Mouse (Mus musculus): ENCODE data around the gene Gm9732. TPM values are rescaled to one million over a fixed set of nuclear protein-coding genes. Genes with fewer than 3 reads are reported as not detected.
"Not testable (repeated sequence)": the region's sequence is repeated elsewhere in the genome, so short reads cannot be mapped to it uniquely, and the experiment has no call there.

Gene Gm9732
- polyA plus RNA-seq (2015; fragmentation: Nextera tagmentation; extraction: Ambion mirVana), result 0.12 TPM in 1 of 2 replicates, not detected in the other

GRCm38 (mm10) chr14:43274986-43275511 lies at the start of gene Gm9732:
Gene Gm9732 (plus strand): TSS chr14:43275036.
- not testable (repeated sequence) for DNase-seq (ENCODE audit: low spot score)

- not testable (repeated sequence) for DNase-seq (ENCODE audit: low spot score)
Measured at GRCm38 (mm10) chr14:43235204-43235603, 39.6 kb upstream of the Gm9732 start, which contains the start of gene Gm8122. Gene Gm8122 (minus strand): TSS chr14:43235304.

- DNase-seq (ENCODE audit: low spot score), result not testable (repeated sequence)
Measured at GRCm38 (mm10) chr14:43237769-43238168, 37.1 kb upstream of the Gm9732 start.

GRCm38 (mm10) chr14:43249611-43250170 lies 25.1 kb upstream of the Gm9732 start:
- DNase-seq (ENCODE audit: low spot score), result not testable (repeated sequence)

- not testable (repeated sequence) for DNase-seq (ENCODE audit: low spot score)
Measured at GRCm38 (mm10) chr14:43250549-43251253, 24.1 kb upstream of the Gm9732 start.

GRCm38 (mm10) chr14:43256511-43256910 lies 18.3 kb upstream of the Gm9732 start:
- not testable (repeated sequence) for DNase-seq (ENCODE audit: low spot score)

GRCm38 (mm10) chr14:43258349-43258748 lies 16.5 kb upstream of the Gm9732 start, which contains the start of gene Gm8126:
Gene Gm8126 (plus strand): TSS chr14:43258649.
- DNase-seq (ENCODE audit: low spot score), result not testable (repeated sequence)

- not testable (repeated sequence) for DNase-seq (ENCODE audit: low spot score)
Measured at GRCm38 (mm10) chr14:43263421-43263820, 11.4 kb upstream of the Gm9732 start.

GRCm38 (mm10) chr14:43268521-43269084 lies 6.2 kb upstream of the Gm9732 start:
- DNase-seq (ENCODE audit: low spot score), result not testable (repeated sequence)

GRCm38 (mm10) chr14:43269211-43269610 lies 5.6 kb upstream of the Gm9732 start:
- DNase-seq (ENCODE audit: low spot score), result not testable (repeated sequence)

- not testable (repeated sequence) for DNase-seq (ENCODE audit: low spot score)
Measured at GRCm38 (mm10) chr14:43273161-43273560, 1.7 kb upstream of the Gm9732 start.

GRCm38 (mm10) chr14:43275752-43276151 lies 916 bp downstream of the Gm9732 start:
- DNase-seq (ENCODE audit: low spot score), result not testable (repeated sequence)

- not testable (repeated sequence) for DNase-seq (ENCODE audit: low spot score)
Measured at GRCm38 (mm10) chr14:43277468-43277867, 2.6 kb downstream of the Gm9732 start.

- DNase-seq (ENCODE audit: low spot score), result not testable (repeated sequence)
Measured at GRCm38 (mm10) chr14:43278146-43278545, 3.3 kb downstream of the Gm9732 start.

- DNase-seq (ENCODE audit: low spot score), result not testable (repeated sequence)
Measured at GRCm38 (mm10) chr14:43278681-43279080, 3.8 kb downstream of the Gm9732 start.

- DNase-seq (ENCODE audit: low spot score), result not testable (repeated sequence)
Measured at GRCm38 (mm10) chr14:43293503-43293902, 18.7 kb downstream of the Gm9732 start, which contains the start of gene Gm8127. Gene Gm8127 (minus strand): TSS chr14:43293832.

GRCm38 (mm10) chr14:43319516-43319915 lies 44.7 kb downstream of the Gm9732 start:
- not testable (repeated sequence) for DNase-seq (ENCODE audit: low spot score)

GRCm38 (mm10) chr14:43328603-43329002 lies 53.8 kb downstream of the Gm9732 start:
- not testable (repeated sequence) for DNase-seq (ENCODE audit: low spot score)

- not testable (repeated sequence) for DNase-seq (ENCODE audit: low spot score)
Measured at GRCm38 (mm10) chr14:43331362-43331880, 56.6 kb downstream of the Gm9732 start.

GRCm38 (mm10) chr14:43337646-43338045 lies 62.8 kb downstream of the Gm9732 start:
- DNase-seq (ENCODE audit: low spot score), result not testable (repeated sequence)

GRCm38 (mm10) chr14:43347711-43348110 lies 72.9 kb downstream of the Gm9732 start, which contains the start of gene 1700001F09Rik:
Gene 1700001F09Rik (minus strand): TSS chr14:43347811.
- not testable (repeated sequence) for DNase-seq (ENCODE audit: low spot score)

All from thymus, postnatal 0 days (tissue).